Mouse (Mus musculus) hindbrain, embryonic 15.5 days (tissue): ENCODE measurements around the gene 4931440F15Rik. TPM values are rescaled to one million over a fixed set of nuclear protein-coding genes. Genes with fewer than 3 reads are reported as not detected.

ENCODE experiments used
- ATAC-seq: fragments of 200-750 bp; cut with Nextera tagmentation; 2 replicates; pipeline ENCODE4 v1.8.0; 2017; ENCODE audit warnings: low read depth, moderate number of reproducible peaks, moderate TSS enrichment; ENCODE audit not compliant: low FRiP score
- H3K27ac ChIP-seq: fragments of 300-500 bp; sonication (generic); replicated peaks from 2 replicates; pipeline ENCODE4 v1.5.1; 2015; ENCODE audit warnings: mild to moderate bottlenecking, inconsistent platforms
- H3K27me3 ChIP-seq: fragments of 300-500 bp; sonication (generic); 2 replicates; pipeline ENCODE4 v1.6.1; 2015; ENCODE audit warnings: control low read depth, inconsistent platforms
- H3K36me3 ChIP-seq: fragments of 300-500 bp; sonication (generic); 2 replicates; pipeline ENCODE4 v1.6.1; 2015; ENCODE audit warnings: control low read depth, inconsistent platforms
- H3K4me1 ChIP-seq: fragments of 300-500 bp; sonication (generic); replicated peaks from 2 replicates; pipeline ENCODE4 v1.6.1; 2015; ENCODE audit warnings: control low read depth, inconsistent platforms
- H3K4me2 ChIP-seq: fragments of 300-500 bp; sonication (generic); 2 replicates; pipeline ENCODE4 v1.6.1; 2015; ENCODE audit warnings: moderate library complexity, mild to moderate bottlenecking, inconsistent platforms
- H3K4me3 ChIP-seq: fragments of 300-500 bp; sonication (generic); 2 replicates; pipeline ENCODE4 v1.5.1; 2015; ENCODE audit warnings: mild to moderate bottlenecking, inconsistent platforms
- H3K9ac ChIP-seq: fragments of 300-500 bp; sonication (generic); 2 replicates; pipeline ENCODE4 v1.6.1; 2015; ENCODE audit warnings: inconsistent platforms
- H3K9me3 ChIP-seq: fragments of 300-500 bp; sonication (generic); 2 replicates; pipeline ENCODE4 v1.6.1; 2016; ENCODE audit warnings: control low read depth, inconsistent platforms
- WGBS: fragments of 180-500 bp; shearing (Covaris S2); methylation state at CpG from one replicate; pipeline ENCODE4 v1.1.7; 2015; 5-methylcytosine and 5-hydroxymethylcytosine counted together
- polyA plus RNA-seq: library from polyadenylated mRNA; unstranded; fragments of >200 nt; fragmentation: Nextera tagmentation; extraction: Ambion mirVana; gene quantifications from 2 replicates; pipeline ENCODE4 v1.2.1, GENCODE M21; 2015

Gene 4931440F15Rik
- polyA plus RNA-seq, 1 experiment from 2014 or later, result 0.60 TPM

- no peak for ATAC-seq
- Histone ChIP-seq H3K27me3 (no peaks in the 10 kb centered on the region), H3K4me2 (no peak overlapping the region), H3K9me3 (no peaks in the 10 kb centered on the region), H3K4me3 (no peak overlapping the region), H3K36me3 (peaks cover 26% of the 10 kb centered on the region), H3K9ac (no peak overlapping the region), H3K4me1 (no peaks in the 10 kb centered on the region), H3K27ac (no peak overlapping the region)
- WGBS, result 64% methylated on average over 2 of the region's 2 CpGs
Measured at GRCm38 (mm10) chr11:29794475-29794874, 31.0 kb downstream of the 4931440F15Rik start.

- Histone ChIP-seq H3K9me3 (no peaks in the 10 kb centered on the region), H3K4me1 (peaks cover 15% of the 10 kb centered on the region), H3K27me3 (no peaks in the 10 kb centered on the region), H3K9ac (no peak overlapping the region), H3K27ac (no peak overlapping the region), H3K36me3 (peaks cover 26% of the 10 kb centered on the region), H3K4me3 (no peak overlapping the region), H3K4me2 (no peak overlapping the region)
- 90% methylated on average over 2 of the region's 2 CpGs for whole genome bisulfite sequencing
- ATAC-seq, result no peak
Measured at GRCm38 (mm10) chr11:29790796-29791195, 34.7 kb downstream of the 4931440F15Rik start.

- Histone ChIP-seq H3K4me1 (peaks cover 15% of the 10 kb centered on the region), H3K27me3 (no peaks in the 10 kb centered on the region), H3K27ac (peak overlapping the region; percentile 69), H3K4me2 (no peak overlapping the region), H3K36me3 (peaks cover 22% of the 10 kb centered on the region), H3K9ac (no peak overlapping the region), H3K9me3 (no peaks in the 10 kb centered on the region), H3K4me3 (no peak overlapping the region)
- ATAC-seq, result peak; percentile 94
- 59% methylated on average over 6 of the region's 6 CpGs for WGBS
Measured at GRCm38 (mm10) chr11:29788921-29789638, 36.4 kb downstream of the 4931440F15Rik start.

GRCm38 (mm10) chr11:29788499-29788898 is 37.0 kb downstream of the 4931440F15Rik start:
- ATAC-seq, result peak; percentile 60
- H3K9ac ChIP-seq, result no peak overlapping the region
- H3K4me2 ChIP-seq, result no peak overlapping the region
- WGBS, result 23% methylated on average over 1 of the region's 1 CpGs
- H3K9me3 ChIP-seq, result no peaks in the 10 kb centered on the region
- peaks cover 15% of the 10 kb centered on the region for H3K4me1 ChIP-seq
- no peaks in the 10 kb centered on the region for H3K27me3 ChIP-seq
- peaks cover 18% of the 10 kb centered on the region for H3K36me3 ChIP-seq
- peak overlapping the region; percentile 69; the same call in 1 of the 2 replicates for H3K27ac ChIP-seq
- H3K4me3 ChIP-seq, result no peak overlapping the region

GRCm38 (mm10) chr11:29787473-29787872 is 38.0 kb downstream of the 4931440F15Rik start:
- ATAC-seq, result no peak
- H3K4me2 ChIP-seq, result no peak overlapping the region

GRCm38 (mm10) chr11:29786583-29787219 is 38.8 kb downstream of the 4931440F15Rik start:
- H3K36me3 ChIP-seq, result peaks cover 12% of the 10 kb centered on the region; the same call in 1 of the 2 replicates
- no peaks in the 10 kb centered on the region for H3K9me3 ChIP-seq
- 88% methylated on average over 6 of the region's 6 CpGs for WGBS
- no peak overlapping the region for H3K27ac ChIP-seq
- H3K4me3 ChIP-seq, result no peak overlapping the region
- no peak overlapping the region for H3K4me2 ChIP-seq
- ATAC-seq, result no peak
- H3K27me3 ChIP-seq, result no peaks in the 10 kb centered on the region
- peaks cover 15% of the 10 kb centered on the region for H3K4me1 ChIP-seq
- H3K9ac ChIP-seq, result no peak overlapping the region

More at GRCm38 (mm10) chr11:29787473-29787872, 38.0 kb downstream of the 4931440F15Rik start:
- H3K27me3 ChIP-seq, result no peaks in the 10 kb centered on the region
- no peaks in the 10 kb centered on the region for H3K9me3 ChIP-seq
- peaks cover 16% of the 10 kb centered on the region; the same call in 1 of the 2 replicates for H3K36me3 ChIP-seq
- peaks cover 15% of the 10 kb centered on the region for H3K4me1 ChIP-seq
- H3K27ac ChIP-seq, result no peak overlapping the region
- no peak overlapping the region for H3K4me3 ChIP-seq
- H3K9ac ChIP-seq, result no peak overlapping the region
- WGBS, result 27% methylated on average over 5 of the region's 5 CpGs

GRCm38 (mm10) chr11:29779409-29780026 is 46.0 kb downstream of the 4931440F15Rik start:
- no peak overlapping the region for H3K4me3 ChIP-seq

GRCm38 (mm10) chr11:29778936-29779335 is 46.5 kb downstream of the 4931440F15Rik start:
- H3K27me3 ChIP-seq, result no peaks in the 10 kb centered on the region
- no peak overlapping the region for H3K4me3 ChIP-seq
- no peaks in the 10 kb centered on the region for H3K9me3 ChIP-seq
- no peak for ATAC-seq
- H3K27ac ChIP-seq, result no peak overlapping the region
- H3K36me3 ChIP-seq, result peaks cover 8% of the 10 kb centered on the region; the same call in 1 of the 2 replicates
- no peak overlapping the region for H3K4me2 ChIP-seq
- no peak overlapping the region for H3K9ac ChIP-seq
- 64% methylated on average over 3 of the region's 3 CpGs for WGBS
- H3K4me1 ChIP-seq, result no peaks in the 10 kb centered on the region; the same call in 1 of the 2 replicates

More at GRCm38 (mm10) chr11:29779409-29780026, 46.0 kb downstream of the 4931440F15Rik start:
- no peak overlapping the region for H3K4me2 ChIP-seq
- H3K36me3 ChIP-seq, result peaks cover 8% of the 10 kb centered on the region; the same call in 1 of the 2 replicates
- no peak for ATAC-seq
- WGBS, result 36% methylated on average over 2 of the region's 2 CpGs
- H3K9me3 ChIP-seq, result no peaks in the 10 kb centered on the region
- H3K4me1 ChIP-seq, result no peaks in the 10 kb centered on the region; the same call in 1 of the 2 replicates
- H3K27me3 ChIP-seq, result no peaks in the 10 kb centered on the region
- H3K9ac ChIP-seq, result no peak overlapping the region
- H3K27ac ChIP-seq, result no peak overlapping the region

GRCm38 (mm10) chr11:29777964-29778363 is 47.5 kb downstream of the 4931440F15Rik start:
- Histone ChIP-seq H3K4me3 (no peak overlapping the region), H3K9me3 (no peaks in the 10 kb centered on the region), H3K27ac (no peak overlapping the region), H3K36me3 (peaks cover 7% of the 10 kb centered on the region; the same call in 1 of the 2 replicates), H3K4me1 (no peaks in the 10 kb centered on the region; the same call in 1 of the 2 replicates), H3K27me3 (no peaks in the 10 kb centered on the region), H3K4me2 (no peak overlapping the region), H3K9ac (no peak overlapping the region)
- no peak for ATAC-seq

- 63% methylated on average over 2 of the region's 2 CpGs for WGBS
- H3K4me1 ChIP-seq, result no peaks in the 10 kb centered on the region; the same call in 1 of the 2 replicates
- no peak overlapping the region for H3K27ac ChIP-seq
- H3K9ac ChIP-seq, result no peak overlapping the region
- no peak for ATAC-seq
- no peaks in the 10 kb centered on the region for H3K9me3 ChIP-seq
- H3K4me2 ChIP-seq, result no peak overlapping the region
- H3K27me3 ChIP-seq, result no peaks in the 10 kb centered on the region
- H3K36me3 ChIP-seq, result no peaks in the 10 kb centered on the region
- no peak overlapping the region for H3K4me3 ChIP-seq
Measured at GRCm38 (mm10) chr11:29774760-29775159, 50.7 kb downstream of the 4931440F15Rik start.

- 36% methylated on average over 2 of the region's 2 CpGs for WGBS
- Histone ChIP-seq H3K36me3 (no peaks in the 10 kb centered on the region), H3K9ac (no peak overlapping the region), H3K4me2 (no peak overlapping the region), H3K4me3 (no peak overlapping the region), H3K27ac (no peak overlapping the region), H3K4me1 (no peaks in the 10 kb centered on the region; the same call in 1 of the 2 replicates), H3K9me3 (no peaks in the 10 kb centered on the region), H3K27me3 (no peaks in the 10 kb centered on the region)
- peak; percentile 72 for ATAC-seq
Measured at GRCm38 (mm10) chr11:29774296-29774695, 51.2 kb downstream of the 4931440F15Rik start.
